Mouse (Mus musculus): ENCODE results near the gene Ube2g2. TPM values are rescaled to one million over a fixed set of nuclear protein-coding genes. Genes with fewer than 3 reads are reported as not detected.

Gene Ube2g2
- polyA plus RNA-seq, 1 experiment = 85.5 TPM

DNA sequence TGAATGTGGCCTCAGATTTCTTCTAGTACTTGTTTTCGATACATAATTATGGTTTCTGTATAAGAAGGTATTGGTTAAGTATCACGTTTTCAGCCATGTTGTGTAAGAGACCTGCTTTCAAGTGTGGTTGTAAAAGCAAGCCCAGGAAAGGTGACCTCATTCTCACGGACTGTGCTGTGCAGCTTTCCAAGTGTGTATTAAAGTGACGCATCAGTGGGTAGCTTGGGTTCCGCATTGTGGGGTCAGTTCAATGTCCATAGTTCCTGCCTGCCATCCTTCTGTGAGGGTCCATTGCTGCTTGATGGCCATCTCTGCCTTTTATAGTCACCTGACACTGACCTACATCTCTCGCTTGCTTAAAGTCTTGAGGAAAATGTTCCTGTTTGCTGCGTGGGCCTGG lies 5.1 kb upstream of the Ube2g2 start:
- Histone ChIP-seq H3K27me3 (ENCODE audit: control insufficient read depth, insufficient read depth, insufficient read length) (no peaks in the 10 kb centered on the region), H3K79me2 (ENCODE audit: control insufficient read depth, insufficient read depth) (no peaks in the 10 kb centered on the region), H3K4me3 (ENCODE audit: insufficient read depth, poor library complexity, severe bottlenecking) (no peak overlapping the region), H3ac (ENCODE audit: control insufficient read depth, insufficient read length, low read depth) (no peak overlapping the region), H3K36me3 (ENCODE audit: control insufficient read depth, insufficient read depth) (peaks cover 71% of the 10 kb centered on the region), H3K79me3 (ENCODE audit: low read depth) (peaks cover 4% of the 10 kb centered on the region)
- TF ChIP-seq CEBPB (IDR thresholded peaks at IDR 0.05; ENCODE audit: low read depth) (no peak), MAX (IDR thresholded peaks at IDR 0.05) (no peak), MYOG (IDR thresholded peaks at IDR 0.05; ENCODE audit: control insufficient read depth, extremely low read depth, insufficient read length) (no peak), CTCF (IDR thresholded peaks at IDR 0.05; ENCODE audit: control insufficient read depth, insufficient read depth, insufficient read length) (no peak), FOSL1 (IDR thresholded peaks at IDR 0.05; ENCODE audit: insufficient read depth, low read length, poor library complexity, severe bottlenecking) (no peak), MYOD1 (IDR thresholded peaks at IDR 0.05; ENCODE audit: control insufficient read depth, insufficient read length, low read depth) (no peak), USF1 (IDR thresholded peaks at IDR 0.05; ENCODE audit: low read depth) (no peak)

DNA sequence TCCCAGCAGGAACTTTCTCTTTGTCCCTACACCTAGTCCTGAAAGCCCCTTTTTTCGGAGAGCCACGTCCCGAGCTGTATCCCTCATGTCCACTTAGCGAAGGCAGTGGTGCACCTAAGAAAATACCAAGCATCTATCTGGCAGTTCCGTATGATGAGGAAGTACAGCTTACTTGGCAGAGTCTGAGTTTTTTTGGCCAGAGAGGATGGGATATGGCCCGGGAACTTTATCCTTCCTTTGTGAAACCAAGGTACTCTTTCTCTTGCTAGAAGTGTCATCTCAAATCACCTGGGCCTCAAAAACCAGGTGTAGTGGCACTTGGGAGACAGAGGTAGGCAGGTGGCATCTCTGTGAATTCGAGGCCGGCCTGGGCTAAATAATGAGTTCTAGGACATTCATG lies 529 bp upstream of the Ube2g2 start:
- H3K36me3 ChIP-seq (ENCODE audit: control insufficient read depth, insufficient read depth) = peaks cover 27% of the 10 kb centered on the region
- no peak overlapping the region for H3ac ChIP-seq (ENCODE audit: control insufficient read depth, insufficient read length, low read depth)
- TF ChIP-seq CTCF (IDR thresholded peaks at IDR 0.05; ENCODE audit: control insufficient read depth, insufficient read depth, insufficient read length) (no peak), USF1 (IDR thresholded peaks at IDR 0.05; ENCODE audit: low read depth) (no peak), MAX (IDR thresholded peaks at IDR 0.05) (no peak), FOSL1 (IDR thresholded peaks at IDR 0.05; ENCODE audit: insufficient read depth, low read length, poor library complexity, severe bottlenecking) (no peak), MYOD1 (IDR thresholded peaks at IDR 0.05; ENCODE audit: control insufficient read depth, insufficient read length, low read depth) (no peak), CEBPB (IDR thresholded peaks at IDR 0.05; ENCODE audit: low read depth) (no peak), MYOG (IDR thresholded peaks at IDR 0.05; ENCODE audit: control insufficient read depth, extremely low read depth, insufficient read length) (no peak)
- H3K79me3 ChIP-seq (ENCODE audit: low read depth) = peaks cover 37% of the 10 kb centered on the region
- no peaks in the 10 kb centered on the region for H3K27me3 ChIP-seq (ENCODE audit: control insufficient read depth, insufficient read depth, insufficient read length)
- H3K4me3 ChIP-seq (ENCODE audit: insufficient read depth, poor library complexity, severe bottlenecking) = peak overlapping the region; percentile 95
- H3K79me2 ChIP-seq (ENCODE audit: control insufficient read depth, insufficient read depth) = peaks cover 44% of the 10 kb centered on the region

DNA sequence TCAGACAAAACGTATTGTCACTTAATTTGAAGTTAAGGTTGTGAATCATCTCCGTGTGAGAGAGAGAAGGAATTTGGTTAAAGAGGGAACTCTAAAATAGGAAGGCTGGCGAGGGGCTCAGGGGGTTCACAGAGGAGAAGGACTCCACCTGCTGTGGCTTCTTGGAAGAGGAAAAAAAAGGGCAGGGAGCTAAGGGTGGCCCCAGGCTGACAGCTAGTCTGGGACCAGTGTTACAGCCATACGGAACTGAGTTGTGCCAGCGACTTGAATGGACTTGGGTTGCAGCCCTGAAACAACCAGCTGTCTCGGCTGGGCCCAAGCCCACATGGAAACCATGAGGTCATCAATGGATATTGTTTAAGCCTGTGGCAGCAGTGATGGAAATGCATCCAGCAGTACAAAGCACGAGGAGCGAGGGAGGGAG lies 1.0 kb downstream of the Ube2g2 start:
- peaks cover 60% of the 10 kb centered on the region for H3K79me2 ChIP-seq (ENCODE audit: control insufficient read depth, insufficient read depth)
- H3K36me3 ChIP-seq (ENCODE audit: control insufficient read depth, insufficient read depth) = peaks cover 18% of the 10 kb centered on the region
- TF ChIP-seq CEBPB (IDR thresholded peaks at IDR 0.05; ENCODE audit: low read depth) (no peak), FOSL1 (IDR thresholded peaks at IDR 0.05; ENCODE audit: insufficient read depth, low read length, poor library complexity, severe bottlenecking) (no peak), MYOD1 (IDR thresholded peaks at IDR 0.05; ENCODE audit: control insufficient read depth, insufficient read length, low read depth) (peak; percentile 43), CTCF (IDR thresholded peaks at IDR 0.05; ENCODE audit: control insufficient read depth, insufficient read depth, insufficient read length) (no peak), MYOG (IDR thresholded peaks at IDR 0.05; ENCODE audit: control insufficient read depth, extremely low read depth, insufficient read length) (no peak), USF1 (IDR thresholded peaks at IDR 0.05; ENCODE audit: low read depth) (no peak), MAX (IDR thresholded peaks at IDR 0.05) (no peak)
- peaks cover 50% of the 10 kb centered on the region for H3K79me3 ChIP-seq (ENCODE audit: low read depth)
- H3ac ChIP-seq (ENCODE audit: control insufficient read depth, insufficient read length, low read depth) = peak overlapping the region; percentile 56
- peak overlapping the region; percentile 95 for H3K4me3 ChIP-seq (ENCODE audit: insufficient read depth, poor library complexity, severe bottlenecking)
- no peaks in the 10 kb centered on the region for H3K27me3 ChIP-seq (ENCODE audit: control insufficient read depth, insufficient read depth, insufficient read length)

DNA sequence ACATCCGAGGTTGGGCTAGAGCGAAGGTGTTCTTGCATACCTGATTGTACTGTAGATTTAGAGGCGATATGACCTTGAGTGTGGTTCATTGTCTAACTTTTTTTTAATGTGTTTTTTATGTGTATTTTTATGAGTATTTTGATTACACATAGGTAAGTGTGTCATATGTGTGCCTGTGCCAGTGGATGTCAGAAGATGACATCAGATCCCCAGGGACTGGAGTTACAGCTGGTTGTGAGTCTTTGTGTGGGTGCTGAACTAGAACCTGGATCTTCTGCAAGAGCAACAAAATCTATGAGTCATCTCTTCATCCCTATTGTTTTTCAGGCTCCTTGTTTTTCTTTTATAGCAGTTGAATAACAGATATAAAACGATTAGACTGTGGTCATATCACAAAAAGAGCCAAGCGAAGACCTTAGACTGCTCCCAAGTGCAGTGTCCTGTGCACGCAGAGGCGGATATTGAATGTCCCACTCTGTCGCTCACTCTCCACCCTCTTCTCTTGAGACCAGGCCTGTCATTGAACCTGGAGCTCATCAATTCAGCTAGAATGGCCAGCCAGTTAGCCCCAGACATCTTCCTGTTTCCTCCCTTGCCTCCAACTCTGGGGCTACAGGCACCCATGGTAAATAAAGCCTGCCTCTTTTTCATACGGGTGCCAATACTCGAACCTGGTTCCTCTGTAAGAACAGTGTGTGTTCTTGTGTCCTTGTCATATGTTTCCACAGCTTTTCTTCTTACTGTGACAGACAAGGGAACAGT lies 1.7 kb downstream of the Ube2g2 start:
- TF ChIP-seq CTCF (IDR thresholded peaks at IDR 0.05; ENCODE audit: control insufficient read depth, insufficient read depth, insufficient read length) (no peak), FOSL1 (IDR thresholded peaks at IDR 0.05; ENCODE audit: insufficient read depth, low read length, poor library complexity, severe bottlenecking) (no peak), MYOD1 (IDR thresholded peaks at IDR 0.05; ENCODE audit: control insufficient read depth, insufficient read length, low read depth) (peak; percentile 4)
- Histone ChIP-seq H3K79me2 (ENCODE audit: control insufficient read depth, insufficient read depth) (peaks cover 67% of the 10 kb centered on the region), H3K27me3 (ENCODE audit: control insufficient read depth, insufficient read depth, insufficient read length) (no peaks in the 10 kb centered on the region), H3K4me3 (ENCODE audit: insufficient read depth, poor library complexity, severe bottlenecking) (no peak overlapping the region), H3K79me3 (ENCODE audit: low read depth) (peaks cover 57% of the 10 kb centered on the region), H3K36me3 (ENCODE audit: control insufficient read depth, insufficient read depth) (peaks cover 14% of the 10 kb centered on the region), H3ac (ENCODE audit: control insufficient read depth, insufficient read length, low read depth) (no peak overlapping the region)

DNA sequence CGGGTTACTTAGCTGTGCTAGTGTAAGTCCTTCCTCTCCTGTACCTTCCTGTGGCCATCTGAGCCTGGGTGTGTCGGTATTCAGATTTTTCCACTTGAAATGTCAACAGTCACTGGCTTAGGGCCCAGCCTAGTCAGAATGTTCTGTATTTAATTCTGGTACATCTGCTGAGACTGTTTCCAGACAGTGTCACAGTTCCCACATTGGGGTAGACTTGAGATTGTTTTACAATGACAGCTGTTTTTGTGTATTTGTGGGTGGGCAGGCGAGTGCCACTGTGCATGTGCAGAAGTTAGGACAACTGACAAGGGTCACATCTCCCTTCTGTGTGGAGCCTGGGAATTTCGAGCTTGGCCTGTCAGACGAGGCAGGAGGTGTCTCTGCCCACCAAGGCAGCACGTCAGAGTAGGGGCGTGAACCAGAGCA lies 2.5 kb downstream of the Ube2g2 start:
- Histone ChIP-seq H3K79me2 (ENCODE audit: control insufficient read depth, insufficient read depth) (peaks cover 75% of the 10 kb centered on the region), H3K27me3 (ENCODE audit: control insufficient read depth, insufficient read depth, insufficient read length) (no peaks in the 10 kb centered on the region), H3K79me3 (ENCODE audit: low read depth) (peaks cover 64% of the 10 kb centered on the region), H3K36me3 (ENCODE audit: control insufficient read depth, insufficient read depth) (peaks cover 9% of the 10 kb centered on the region), H3ac (ENCODE audit: control insufficient read depth, insufficient read length, low read depth) (no peak overlapping the region), H3K4me3 (ENCODE audit: insufficient read depth, poor library complexity, severe bottlenecking) (no peak overlapping the region)
- TF ChIP-seq MAX (IDR thresholded peaks at IDR 0.05) (no peak), FOSL1 (IDR thresholded peaks at IDR 0.05; ENCODE audit: insufficient read depth, low read length, poor library complexity, severe bottlenecking) (no peak), MYOG (IDR thresholded peaks at IDR 0.05; ENCODE audit: control insufficient read depth, extremely low read depth, insufficient read length) (no peak), USF1 (IDR thresholded peaks at IDR 0.05; ENCODE audit: low read depth) (no peak), MYOD1 (IDR thresholded peaks at IDR 0.05; ENCODE audit: control insufficient read depth, insufficient read length, low read depth) (no peak), CEBPB (IDR thresholded peaks at IDR 0.05; ENCODE audit: low read depth) (no peak), CTCF (IDR thresholded peaks at IDR 0.05; ENCODE audit: control insufficient read depth, insufficient read depth, insufficient read length) (no peak)
